Mouse (Mus musculus) monocyte, adult 59 days (primary cell): ENCODE results near the gene Oxct1. TPM values are rescaled to one million over a fixed set of nuclear protein-coding genes. Genes with fewer than 3 reads are reported as not detected.

Experiments
- total RNA-seq, 2 experiments: library from RNA; stranded (reverse); gene quantifications; one replicate each; pipeline ENCODE4 v1.2.4; 2023

Gene Oxct1
- total RNA-seq: 10 to 100 TPM; 37.0 to 38.2 TPM

GRCm38 (mm10) chr15:4026231-4026773 is at the start of gene Oxct1:
TSS of gene Oxct1 (plus strand) at chr15:4026383.

DNA sequence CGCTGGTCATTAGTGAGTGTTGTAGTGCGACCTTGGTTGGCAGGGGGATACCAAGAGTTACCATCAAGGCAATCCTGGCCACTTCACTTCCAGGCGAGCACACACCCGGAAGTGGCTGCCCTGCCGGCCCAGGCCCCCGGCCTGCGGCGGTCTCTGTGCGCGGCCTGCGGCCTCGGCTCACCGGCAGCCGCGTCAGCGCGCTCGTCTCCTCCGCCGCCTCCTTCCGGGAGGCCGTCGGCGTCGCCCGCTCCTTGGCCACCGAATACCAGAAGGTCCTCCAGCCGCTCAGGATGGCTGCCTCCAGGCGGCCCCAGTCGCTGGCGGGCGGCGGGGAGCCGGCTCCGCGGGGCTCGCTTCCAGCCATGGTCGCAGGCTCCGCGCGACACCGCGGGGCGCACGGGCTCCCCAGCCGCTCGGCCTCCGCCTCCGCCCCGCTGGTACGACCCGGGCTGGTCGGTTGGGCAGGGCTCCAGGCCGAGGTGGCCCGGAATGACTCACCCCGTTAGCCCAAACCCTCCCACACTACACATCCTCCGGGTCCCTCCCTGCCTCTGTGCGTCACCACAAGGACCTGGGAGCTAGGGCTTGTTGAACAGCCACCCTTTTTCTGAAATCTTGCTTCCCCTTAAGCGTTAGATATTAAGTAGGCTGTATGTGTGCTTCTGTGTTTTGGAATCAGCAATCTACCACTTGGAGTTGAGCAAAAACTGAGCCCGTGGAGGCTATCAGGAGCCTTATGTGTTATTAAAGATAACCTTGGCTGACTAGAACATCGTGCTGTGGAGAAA is 46.9 kb upstream of the Oxct1 start, which contains the start of gene Fbxo4:
Fbxo4 (minus strand) TSS at position 513 of the 788 bp plus-strand sequence.

DNA sequence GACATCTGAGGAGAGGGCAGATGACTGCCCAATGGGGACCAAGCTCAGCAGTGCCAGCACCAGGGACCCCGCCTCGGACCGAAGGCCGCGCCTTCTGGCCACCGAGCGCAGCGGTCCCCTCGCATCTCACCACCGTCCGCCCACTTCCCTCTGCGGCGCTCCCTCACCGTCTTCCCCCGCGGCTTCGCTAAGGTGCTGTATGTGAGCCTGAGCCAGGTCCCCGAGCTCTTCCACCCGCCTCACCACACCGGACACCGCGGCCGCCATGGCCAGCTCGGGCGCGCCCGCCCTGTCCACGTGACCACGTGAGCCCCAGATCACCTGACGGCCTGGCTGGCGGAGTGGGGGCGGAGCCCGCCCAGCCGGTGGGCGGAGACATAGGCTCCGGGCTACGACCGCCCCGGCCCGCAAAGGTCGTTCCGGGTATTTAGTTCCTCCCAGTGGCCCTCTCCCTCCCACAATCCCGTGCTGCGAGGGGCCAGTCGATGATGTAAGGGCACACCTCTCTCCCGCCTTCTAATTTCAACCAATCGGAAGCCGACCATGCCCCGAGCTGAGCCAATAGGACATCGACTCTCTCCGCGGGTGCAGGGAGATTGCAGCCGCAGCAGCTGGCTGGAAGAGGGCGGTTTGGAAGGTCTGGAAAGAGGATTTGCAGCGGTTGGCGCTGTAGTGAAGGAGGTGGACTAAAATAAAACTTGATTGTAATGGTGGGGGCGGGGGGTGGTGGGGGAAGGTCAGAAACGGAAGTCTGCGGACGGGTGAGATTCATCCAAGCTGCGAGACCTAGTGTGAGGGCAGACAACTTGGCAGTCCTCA is 30.5 kb upstream of the Oxct1 start, which contains the start of gene AW549877:
AW549877 (minus strand) TSS at position 297 of the 819 bp plus-strand sequence.

Other genes with a start within 250 kb of the Oxct1 start
- 10 to 100 TPM; 27.8 to 27.9 TPM for gene Fbxo4, start 46.8 kb upstream of the Oxct1 start, total RNA-seq
- 10 to 100 TPM; 37.3 to 38.1 TPM for gene AW549877, start 30.6 kb upstream of the Oxct1 start, total RNA-seq